Mouse (Mus musculus): ENCODE results near the gene Smad1. TPM values are rescaled to one million over a fixed set of nuclear protein-coding genes. Genes with fewer than 3 reads are reported as not detected.
"Not testable (repeated sequence)": the region's sequence is repeated elsewhere in the genome, so short reads cannot be mapped to it uniquely, and the experiment has no call there.

The Smad1 gene
- polyA plus RNA-seq (2015; fragmentation: Nextera tagmentation; extraction: Ambion mirVana) = 5.3 and 6.2 TPM in 2 replicates

DNA sequence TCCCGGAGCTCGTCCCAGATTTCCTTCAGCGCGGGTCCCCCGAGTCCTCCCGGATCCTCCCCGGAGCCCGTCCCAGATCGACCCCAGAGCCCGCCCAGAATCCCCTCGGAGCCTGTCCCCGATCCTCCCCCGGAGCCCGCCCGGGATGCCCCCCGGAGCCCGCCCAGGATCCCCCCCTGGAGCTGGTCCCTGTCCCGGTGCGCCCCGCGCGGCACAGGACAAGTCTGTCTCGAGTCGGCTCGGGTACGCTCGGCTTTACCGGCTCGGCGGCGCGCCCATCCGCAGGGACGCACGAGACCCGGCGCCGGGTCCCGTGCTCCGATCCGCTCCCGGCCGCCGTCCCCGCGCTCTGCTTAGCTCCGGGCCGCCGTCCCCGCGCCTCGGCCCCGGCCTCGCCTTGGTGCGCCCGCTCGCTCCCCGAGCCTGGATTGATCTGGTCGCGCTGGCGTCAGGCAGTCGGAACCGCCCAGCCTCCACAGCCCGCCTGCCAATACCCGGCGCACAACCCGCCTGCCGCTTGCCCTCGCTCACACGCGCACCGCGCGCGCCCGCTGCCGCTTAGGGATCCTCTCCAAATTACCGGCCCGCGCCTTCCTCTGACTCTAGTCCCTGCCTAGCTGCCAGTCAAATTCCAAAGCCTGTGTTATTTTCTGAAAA is at the start of gene Smad1:
Gene Smad1 (minus strand): TSS at position 525 of the 657 bp plus-strand sequence.
- H3K4me2 ChIP-seq = peak within 1 kb of the TSS; percentile 64
- H3K4me1 ChIP-seq (replicated peaks) = peaks cover 10% of the 10 kb centered on the region
- H3K9ac ChIP-seq = peak within 1 kb of the TSS; percentile 75
- DNase-seq = peak; percentile 42
- H3K36me3 ChIP-seq = no peaks in the 10 kb centered on the region
- peak; percentile 84 for ATAC-seq (ENCODE audit: low read depth)
- H3K27me3 ChIP-seq = peaks cover 42% of the 10 kb centered on the region
- 1% methylated on average over 59 of the region's 80 CpGs for WGBS (ENCODE audit: insufficient replicate concordance)
- H3K9me3 ChIP-seq (replicated peaks) = no peaks in the 10 kb centered on the region
- H3K27ac ChIP-seq = peak within 1 kb of the TSS; percentile 76
- peak within 1 kb of the TSS; percentile 65 for H3K4me3 ChIP-seq (replicated peaks)

DNA sequence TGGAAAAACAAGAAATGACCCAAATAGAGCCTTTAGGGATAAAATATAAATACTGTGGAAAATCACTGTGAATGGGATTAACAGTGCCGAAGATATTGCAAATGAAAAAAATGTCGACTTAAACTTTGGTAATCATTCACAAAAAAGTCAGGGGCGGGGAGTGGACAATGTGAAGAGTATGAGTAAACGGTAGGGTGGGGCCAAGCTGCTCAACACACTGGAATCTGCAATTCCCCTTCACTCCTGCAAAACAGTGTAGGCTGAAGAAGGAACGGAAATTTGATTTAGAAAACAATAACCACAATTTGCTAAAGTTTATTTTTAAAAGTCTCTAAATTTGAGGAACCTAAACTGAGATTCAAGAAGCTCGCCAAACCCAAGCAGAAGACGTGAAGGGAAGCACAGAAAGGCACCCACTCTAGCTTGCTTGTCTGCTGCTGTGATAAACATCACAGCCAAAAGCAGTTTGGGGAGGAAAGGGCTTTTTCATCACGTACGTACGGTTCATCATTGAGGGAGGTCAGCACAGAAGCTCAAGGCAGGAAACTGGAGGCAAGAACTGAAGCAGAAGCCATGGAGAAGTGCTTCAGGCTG is 48.0 kb upstream of the Smad1 start:
- WGBS (ENCODE audit: insufficient replicate concordance) = 40% methylated on average over 10 of the region's 10 CpGs
- no peak overlapping the region for H3K9ac ChIP-seq
- no peaks in the 10 kb centered on the region for H3K27me3 ChIP-seq
- H3K4me1 ChIP-seq (replicated peaks) = no peaks in the 10 kb centered on the region
- no peak overlapping the region for H3K27ac ChIP-seq
- no peak overlapping the region for H3K4me2 ChIP-seq
- DNase-seq (no peak), ATAC-seq (ENCODE audit: low read depth) (no peak)
- H3K4me3 ChIP-seq (replicated peaks) = no peak overlapping the region
- no peaks in the 10 kb centered on the region for H3K36me3 ChIP-seq
- no peaks in the 10 kb centered on the region for H3K9me3 ChIP-seq (replicated peaks)

DNA sequence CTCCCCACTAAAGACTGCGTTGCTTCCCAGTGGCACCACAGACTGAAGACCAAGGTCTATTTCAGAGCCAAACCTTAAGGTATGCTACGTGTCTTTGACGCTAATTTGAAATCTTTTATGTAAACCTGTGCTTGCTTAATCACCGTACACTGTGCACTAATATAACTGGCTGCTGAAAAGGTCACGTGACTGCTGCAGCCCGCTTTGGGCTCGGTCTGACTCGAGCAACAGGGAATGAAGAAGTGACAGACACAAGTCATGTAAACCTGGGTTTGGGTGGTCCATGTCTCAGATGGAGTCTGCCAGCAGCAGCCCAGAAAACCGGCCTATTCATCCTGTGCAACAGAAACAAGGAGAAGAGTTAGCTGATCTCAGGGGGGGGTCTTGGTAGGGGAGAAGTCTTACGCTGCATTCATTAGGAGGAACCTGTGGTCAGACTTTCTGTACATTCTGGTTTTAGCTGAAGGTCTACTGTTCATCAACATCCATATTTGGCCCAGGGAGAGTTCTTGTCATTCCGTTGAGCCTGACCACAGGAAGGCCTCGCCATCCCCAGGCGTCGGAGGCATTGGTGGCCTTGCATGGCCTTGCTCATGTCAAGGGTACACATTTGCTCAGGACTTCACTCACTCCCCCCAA is 44.3 kb upstream of the Smad1 start:
- no peak for DNase-seq
- ATAC-seq (ENCODE audit: low read depth) = no peak
- H3K4me1 ChIP-seq (replicated peaks) = no peaks in the 10 kb centered on the region
- H3K9ac ChIP-seq = no peak overlapping the region
- H3K4me2 ChIP-seq = no peak overlapping the region
- 55% methylated on average over 14 of the region's 14 CpGs for WGBS (ENCODE audit: insufficient replicate concordance)
- no peak overlapping the region for H3K4me3 ChIP-seq (replicated peaks)
- H3K27me3 ChIP-seq = no peaks in the 10 kb centered on the region
- no peak overlapping the region for H3K27ac ChIP-seq
- no peaks in the 10 kb centered on the region for H3K36me3 ChIP-seq
- no peaks in the 10 kb centered on the region for H3K9me3 ChIP-seq (replicated peaks)

DNA sequence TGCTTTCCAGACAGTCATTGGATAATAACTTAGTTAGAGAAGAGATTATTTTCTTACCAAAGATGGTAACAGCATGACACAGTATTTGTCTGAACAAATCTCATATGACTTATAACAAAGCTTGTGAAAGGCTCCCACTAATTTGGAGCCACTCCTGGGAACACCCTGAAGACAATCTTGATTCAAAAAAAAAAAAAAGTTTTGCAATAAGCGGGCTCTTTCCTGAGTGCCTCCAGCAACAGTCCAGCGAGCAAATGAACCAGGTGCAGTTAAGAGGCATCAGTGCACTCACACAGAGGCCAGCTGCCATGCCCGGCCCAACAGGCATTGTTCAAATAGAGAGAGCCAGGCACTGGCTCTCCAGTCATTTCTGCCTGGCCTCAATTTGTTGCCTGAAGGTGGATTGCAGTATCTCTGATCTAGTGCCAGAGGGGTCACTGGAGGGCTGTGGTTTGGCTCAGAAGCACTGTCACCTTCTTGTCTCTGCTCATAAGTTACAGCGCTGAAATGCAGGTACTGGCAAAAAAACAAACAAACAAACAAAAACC is 34.7 kb upstream of the Smad1 start:
- H3K4me3 ChIP-seq (replicated peaks) = no peak overlapping the region
- H3K36me3 ChIP-seq = no peaks in the 10 kb centered on the region
- H3K4me1 ChIP-seq (replicated peaks) = no peaks in the 10 kb centered on the region
- DNase-seq = no peak
- no peak overlapping the region for H3K9ac ChIP-seq
- no peak overlapping the region for H3K4me2 ChIP-seq
- WGBS (ENCODE audit: insufficient replicate concordance) = 59% methylated on average over 4 of the region's 4 CpGs
- H3K27me3 ChIP-seq = no peaks in the 10 kb centered on the region
- no peaks in the 10 kb centered on the region for H3K9me3 ChIP-seq (replicated peaks)
- H3K27ac ChIP-seq = no peak overlapping the region
- ATAC-seq (ENCODE audit: low read depth) = no peak

DNA sequence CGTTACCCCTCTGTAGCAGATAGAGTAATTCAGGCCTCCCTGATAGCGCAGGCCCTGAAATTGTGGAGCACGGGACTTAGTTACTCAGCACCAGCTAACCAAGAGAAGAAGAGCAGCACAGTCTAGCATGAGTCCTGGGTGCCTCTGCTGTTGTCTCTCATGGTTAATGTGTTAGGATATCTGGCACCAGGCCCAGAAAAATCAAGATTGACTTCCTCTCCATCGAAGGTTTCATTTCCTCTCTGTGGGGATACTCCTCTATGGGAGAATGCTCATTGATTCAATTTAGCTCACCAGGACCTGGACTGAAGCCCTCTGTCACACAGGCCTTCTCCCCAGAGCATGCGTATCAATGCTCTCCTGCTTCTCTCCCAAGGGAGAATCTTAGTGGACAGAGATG is 15.6 kb upstream of the Smad1 start:
- no peak for DNase-seq

DNA sequence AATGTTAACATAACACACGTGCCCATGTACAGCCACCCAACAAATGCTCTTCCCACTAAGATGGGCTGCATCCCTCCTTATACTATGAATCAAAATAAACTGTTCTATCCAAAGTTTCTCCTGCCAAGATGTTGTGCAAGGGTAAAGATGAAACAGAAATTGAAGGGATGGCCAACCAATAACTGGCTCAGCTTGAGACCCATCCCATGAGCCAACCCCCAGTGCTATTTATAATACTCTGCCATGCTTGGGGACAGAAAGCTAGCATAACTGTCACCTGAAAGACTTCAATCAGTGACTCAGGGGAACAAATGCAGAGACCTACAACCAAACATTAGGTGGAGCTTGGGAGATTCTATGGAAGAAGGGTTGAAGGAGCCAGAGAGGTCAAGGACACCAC is 11.2 kb upstream of the Smad1 start:
- no peaks in the 10 kb centered on the region for H3K36me3 ChIP-seq
- no peak overlapping the region for H3K9ac ChIP-seq
- DNase-seq (no peak), ATAC-seq (ENCODE audit: low read depth) (no peak)
- no peaks in the 10 kb centered on the region for H3K4me1 ChIP-seq (replicated peaks)
- no peaks in the 10 kb centered on the region for H3K9me3 ChIP-seq (replicated peaks)
- no peaks in the 10 kb centered on the region for H3K27me3 ChIP-seq
- WGBS (ENCODE audit: insufficient replicate concordance) = 39% methylated on average over 1 of the region's 1 CpGs
- no peak overlapping the region for H3K27ac ChIP-seq
- H3K4me3 ChIP-seq (replicated peaks) = no peak overlapping the region
- no peak overlapping the region for H3K4me2 ChIP-seq

More for the DNA sequence above, 15.6 kb upstream of the Smad1 start:
- Histone ChIP-seq H3K4me3 (replicated peaks) (no peak overlapping the region), H3K9ac (no peak overlapping the region), H3K27me3 (no peaks in the 10 kb centered on the region), H3K36me3 (no peaks in the 10 kb centered on the region), H3K4me1 (replicated peaks) (no peaks in the 10 kb centered on the region), H3K9me3 (replicated peaks) (no peaks in the 10 kb centered on the region), H3K27ac (no peak overlapping the region), H3K4me2 (no peak overlapping the region)
- no peak for ATAC-seq (ENCODE audit: low read depth)
- WGBS (ENCODE audit: insufficient replicate concordance) = 64% methylated on average over 5 of the region's 5 CpGs

DNA sequence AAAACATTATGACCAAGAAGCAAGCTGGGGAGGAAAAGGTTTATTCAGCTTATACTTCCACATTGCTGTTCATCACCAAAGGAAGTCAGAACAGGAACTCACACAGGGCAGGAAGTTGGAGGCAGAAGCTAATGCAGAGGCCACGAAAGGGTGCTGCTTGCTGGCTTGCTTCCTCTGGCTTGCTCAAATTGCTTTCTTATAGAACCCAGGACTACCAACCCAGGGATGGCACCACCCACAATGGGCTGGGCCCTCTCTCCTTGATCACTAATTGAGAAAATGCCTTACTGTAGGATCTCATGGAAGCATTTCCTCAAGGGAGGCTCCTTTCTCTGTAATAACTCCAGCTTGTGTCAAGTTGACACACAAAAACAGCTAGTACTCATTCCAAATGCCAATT is 8.0 kb upstream of the Smad1 start:
- H3K27ac ChIP-seq; DNase-seq; H3K4me3 ChIP-seq (replicated peaks); H3K27me3 ChIP-seq; H3K4me2 ChIP-seq; ATAC-seq (ENCODE audit: low read depth); H3K9ac ChIP-seq; H3K4me1 ChIP-seq (replicated peaks); H3K9me3 ChIP-seq (replicated peaks); H3K36me3 ChIP-seq: not testable (repeated sequence)
- WGBS (ENCODE audit: insufficient replicate concordance) = 41% methylated on average over 1 of the region's 1 CpGs

DNA sequence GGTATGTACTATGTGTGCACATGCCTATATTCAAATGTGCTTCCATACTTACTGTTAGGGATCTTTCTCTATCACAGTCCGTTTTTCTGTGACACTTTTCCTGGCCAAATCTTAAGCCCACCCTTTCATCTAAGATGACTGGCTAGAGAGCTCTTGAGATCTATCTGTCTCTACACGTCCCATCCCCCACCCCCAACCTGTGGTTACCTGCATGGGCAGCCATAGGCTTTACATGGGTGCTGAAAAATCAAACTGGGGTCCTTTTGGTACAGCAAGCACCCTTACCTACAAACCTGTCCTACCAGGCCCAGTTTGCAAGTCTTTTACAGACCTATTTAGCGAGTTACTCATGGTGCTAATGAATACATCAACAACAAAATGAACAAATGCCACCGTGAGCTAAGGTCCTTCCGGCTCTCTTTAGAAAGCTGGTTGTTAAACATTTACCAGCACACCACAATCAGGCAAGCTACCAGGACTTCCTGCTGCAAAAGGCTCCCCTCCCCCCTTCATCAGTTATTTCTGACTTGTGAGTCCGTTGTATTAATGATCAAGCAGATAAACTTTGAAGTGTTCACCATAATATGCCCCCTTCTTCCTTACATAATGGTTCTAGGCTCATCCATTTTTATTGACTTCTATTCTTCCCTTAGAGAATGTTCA is 5.7 kb upstream of the Smad1 start:
- Histone ChIP-seq H3K36me3 (no peaks in the 10 kb centered on the region), H3K4me1 (replicated peaks) (no peaks in the 10 kb centered on the region), H3K9ac (no peak overlapping the region), H3K4me2 (no peak overlapping the region), H3K4me3 (replicated peaks) (no peak overlapping the region), H3K27me3 (peaks cover 7% of the 10 kb centered on the region), H3K27ac (no peak overlapping the region), H3K9me3 (replicated peaks) (no peaks in the 10 kb centered on the region)
- DNase-seq = no peak
- 42% methylated on average over 6 of the region's 6 CpGs for WGBS (ENCODE audit: insufficient replicate concordance)
- no peak for ATAC-seq (ENCODE audit: low read depth)

DNA sequence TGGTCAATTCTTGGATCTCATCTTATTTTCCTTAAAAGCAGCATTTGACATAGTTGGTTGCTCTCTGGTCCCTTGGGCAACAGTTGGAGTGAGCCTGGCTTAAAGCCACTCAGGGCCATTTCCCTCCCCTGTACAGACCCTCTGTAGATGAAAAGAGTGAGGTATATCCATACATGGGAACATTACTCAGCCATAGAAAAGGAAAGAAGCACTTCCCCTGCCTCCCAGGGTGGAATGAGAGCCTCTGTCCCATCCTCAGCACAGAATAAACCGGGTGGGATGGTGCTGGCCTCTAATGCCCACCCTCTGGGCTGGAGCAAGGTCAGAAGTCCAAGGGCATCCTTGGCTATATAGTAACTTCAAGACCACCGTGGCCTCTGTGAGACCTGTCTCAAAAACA is 1.4 kb upstream of the Smad1 start:
- 59% methylated on average over 2 of the region's 2 CpGs for WGBS (ENCODE audit: insufficient replicate concordance)

DNA sequence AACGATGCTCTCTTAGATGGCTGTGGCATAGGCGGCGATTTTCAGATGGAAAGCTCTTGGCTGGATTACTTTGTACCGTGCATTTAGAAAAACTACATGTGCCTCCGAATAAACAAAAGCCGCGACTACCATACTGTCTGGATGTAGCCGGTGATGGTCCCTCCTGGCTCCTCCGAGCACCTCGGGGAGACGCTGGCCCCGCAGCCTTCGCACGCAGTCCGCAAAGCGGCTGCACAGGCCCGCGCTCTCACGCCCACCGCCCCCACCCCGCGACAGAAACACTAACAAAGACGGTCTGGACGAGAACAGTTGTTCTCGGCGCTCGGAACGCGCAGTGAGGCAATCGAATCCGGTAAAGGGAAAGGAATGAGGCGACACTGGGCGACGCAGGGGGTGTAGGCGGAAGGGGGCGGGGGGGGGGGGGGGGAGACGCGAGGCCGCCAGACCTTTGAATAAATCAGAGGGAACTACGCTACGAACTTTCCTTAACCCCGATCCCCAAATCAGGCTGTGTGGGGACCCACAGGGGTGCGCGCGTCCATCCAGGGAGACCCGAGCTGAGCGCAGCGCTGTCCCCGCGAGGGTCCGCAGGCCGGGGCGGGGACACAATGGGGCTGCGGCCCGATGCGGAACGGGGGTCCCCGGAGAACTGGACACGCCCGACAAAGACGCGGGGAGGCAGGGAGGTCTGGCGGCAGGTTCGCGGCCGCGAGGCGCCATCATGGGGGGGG is 902 bp downstream of the Smad1 start:
- peaks cover 42% of the 10 kb centered on the region for H3K27me3 ChIP-seq
- H3K27ac ChIP-seq = peak overlapping the region; percentile 76
- peak overlapping the region; percentile 75 for H3K9ac ChIP-seq
- H3K4me1 ChIP-seq (replicated peaks) = peaks cover 16% of the 10 kb centered on the region
- under 1% methylated on average over 54 of the region's 68 CpGs for WGBS (ENCODE audit: insufficient replicate concordance)
- ATAC-seq (ENCODE audit: low read depth) (no peak), DNase-seq (no peak)
- peak overlapping the region; percentile 64 for H3K4me2 ChIP-seq
- no peaks in the 10 kb centered on the region for H3K9me3 ChIP-seq (replicated peaks)
- H3K36me3 ChIP-seq = no peaks in the 10 kb centered on the region
- peak overlapping the region; percentile 65 for H3K4me3 ChIP-seq (replicated peaks)

More for the DNA sequence above, 1.4 kb upstream of the Smad1 start:
- DNase-seq = no peak
- no peak for ATAC-seq (ENCODE audit: low read depth)
- no peak overlapping the region for H3K4me2 ChIP-seq
- no peak overlapping the region for H3K4me3 ChIP-seq (replicated peaks)
- H3K27ac ChIP-seq = no peak overlapping the region
- H3K4me1 ChIP-seq (replicated peaks) = peaks cover 4% of the 10 kb centered on the region; the same call in 1 of the 2 replicates
- H3K9ac ChIP-seq = no peak overlapping the region
- H3K27me3 ChIP-seq = peaks cover 42% of the 10 kb centered on the region
- no peaks in the 10 kb centered on the region for H3K9me3 ChIP-seq (replicated peaks)
- no peaks in the 10 kb centered on the region for H3K36me3 ChIP-seq
